Mouse (Mus musculus) right cerebral cortex, postnatal 10 days (tissue): Measurements from ENCODE around the gene Lefty2.

Experiments used
- DNase-seq, 2 experiments: peaks; one replicate each; pipeline ENCODE4 v3.0.0; 2021; ENCODE audit warnings: low spot score in 2 of 2

Lefty2 gene

GRCm38 (mm10) chr1:180892808-180893207 lies at the start of gene Lefty2:
Lefty2 (plus strand) TSS chr1:180893108.
- DNase-seq = no peak

- DNase-seq = peak; percentile 83 to 87
These were observed 44.8 kb upstream of the Lefty2 start for GRCm38 (mm10) chr1:180848114-180848510.

- peak; percentile 58 to 83 for DNase-seq
These were observed 44.2 kb upstream of the Lefty2 start for GRCm38 (mm10) chr1:180848511-180849241.

GRCm38 (mm10) chr1:180849701-180850301 lies 43.1 kb upstream of the Lefty2 start:
- peak in 1 of 2 experiments; percentile 32 for DNase-seq

- DNase-seq = peak; percentile 100
These were observed 42.3 kb upstream of the Lefty2 start, which contains the start of gene Sde2 for GRCm38 (mm10) chr1:180850316-180851270. Sde2 (plus strand) TSS chr1:180851127.

- no peak for DNase-seq
These were observed 34.1 kb upstream of the Lefty2 start for GRCm38 (mm10) chr1:180858763-180859162.

- no peak for DNase-seq
These were observed 32.9 kb upstream of the Lefty2 start for GRCm38 (mm10) chr1:180860030-180860429.

GRCm38 (mm10) chr1:180863606-180864005 lies 29.3 kb upstream of the Lefty2 start:
- peak; percentile 43 to 46 for DNase-seq

- DNase-seq = no peak
These were observed 26.9 kb upstream of the Lefty2 start for GRCm38 (mm10) chr1:180866001-180866400.

- no peak for DNase-seq
These were observed 22.7 kb upstream of the Lefty2 start for GRCm38 (mm10) chr1:180870122-180870650.

- DNase-seq = no peak
These were observed 18.9 kb upstream of the Lefty2 start for GRCm38 (mm10) chr1:180873861-180874484.

- DNase-seq = no peak
These were observed 18.3 kb upstream of the Lefty2 start for GRCm38 (mm10) chr1:180874615-180875014.

GRCm38 (mm10) chr1:180875126-180875525 lies 17.8 kb upstream of the Lefty2 start:
- DNase-seq = no peak

- DNase-seq = no peak
These were observed 15.4 kb upstream of the Lefty2 start for GRCm38 (mm10) chr1:180877466-180877865.

- DNase-seq = no peak
These were observed 11.1 kb upstream of the Lefty2 start for GRCm38 (mm10) chr1:180881768-180882167.

- no peak for DNase-seq
These were observed 9.2 kb upstream of the Lefty2 start for GRCm38 (mm10) chr1:180883731-180884130.

GRCm38 (mm10) chr1:180884484-180884883 lies 8.4 kb upstream of the Lefty2 start:
- DNase-seq = no peak

GRCm38 (mm10) chr1:180888556-180889042 lies 4.3 kb upstream of the Lefty2 start:
- DNase-seq = peak in 1 of 2 experiments; percentile 42

- DNase-seq = no peak
These were observed 3.7 kb upstream of the Lefty2 start for GRCm38 (mm10) chr1:180889172-180889571.

GRCm38 (mm10) chr1:180889841-180890240 lies 3.1 kb upstream of the Lefty2 start:
- DNase-seq = no peak
